Mouse (Mus musculus) liver, embryonic 16.5 days (tissue): ENCODE measurements at regions not wholly inside any gene's neighbourhood (a gene's known extent, or its start where the extent isn't known, plus 50 kb on each side); places are given as distances from the start of the nearest gene placed in this dataset.

Experiments
- ATAC-seq: fragments of 200-750 bp; cut with Nextera tagmentation; 2 replicates; pipeline ENCODE4 v1.8.0; 2017; ENCODE audit warnings: low read depth, mild to moderate bottlenecking, moderate number of reproducible peaks, moderate library complexity
- H3K27ac ChIP-seq: fragments of 300-500 bp; sonication (generic); 2 replicates; pipeline ENCODE4 v1.5.1; 2014; ENCODE audit warnings: mild to moderate bottlenecking, low read length
- H3K27me3 ChIP-seq: fragments of 300-500 bp; sonication (generic); 2 replicates; pipeline ENCODE4 v1.6.1; 2014; ENCODE audit warnings: low read depth, low read length, mixed read lengths; ENCODE audit not compliant: control insufficient read depth, insufficient read depth
- H3K36me3 ChIP-seq: fragments of 300-500 bp; sonication (generic); 2 replicates; pipeline ENCODE4 v1.6.1; 2014; ENCODE audit warnings: mild to moderate bottlenecking; ENCODE audit not compliant: control insufficient read depth, insufficient read depth
- H3K4me1 ChIP-seq: fragments of 300-500 bp; sonication (generic); 2 replicates; pipeline ENCODE4 v1.6.1; 2014; ENCODE audit warnings: low read depth, low read length, mixed read lengths; ENCODE audit not compliant: control insufficient read depth
- H3K4me2 ChIP-seq: fragments of 300-500 bp; sonication (generic); 2 replicates; pipeline ENCODE4 v1.6.1; 2014; ENCODE audit warnings: low read depth, low read length, mixed read lengths
- H3K4me3 ChIP-seq: fragments of 300-500 bp; sonication (generic); 2 replicates; pipeline ENCODE4 v1.5.1; 2014; ENCODE audit warnings: low read depth, mild to moderate bottlenecking, low read length
- H3K9ac ChIP-seq: fragments of 300-500 bp; sonication (generic); 2 replicates; pipeline ENCODE4 v1.6.1; 2014; ENCODE audit warnings: low read depth, low read length
- H3K9me3 ChIP-seq: fragments of 300-500 bp; sonication (generic); replicated peaks from 2 replicates; pipeline ENCODE4 v1.6.1; 2016; ENCODE audit warnings: low read length; ENCODE audit not compliant: control insufficient read depth
- WGBS: fragments of 180-500 bp; shearing (Covaris S2); extraction: QIAGEN DNeasy Blood & Tissue Kit; methylation state at CpG from one replicate; pipeline ENCODE4 v1.1.7; 2014; ENCODE audit not compliant: insufficient replicate concordance; 5-methylcytosine and 5-hydroxymethylcytosine counted together

DNA sequence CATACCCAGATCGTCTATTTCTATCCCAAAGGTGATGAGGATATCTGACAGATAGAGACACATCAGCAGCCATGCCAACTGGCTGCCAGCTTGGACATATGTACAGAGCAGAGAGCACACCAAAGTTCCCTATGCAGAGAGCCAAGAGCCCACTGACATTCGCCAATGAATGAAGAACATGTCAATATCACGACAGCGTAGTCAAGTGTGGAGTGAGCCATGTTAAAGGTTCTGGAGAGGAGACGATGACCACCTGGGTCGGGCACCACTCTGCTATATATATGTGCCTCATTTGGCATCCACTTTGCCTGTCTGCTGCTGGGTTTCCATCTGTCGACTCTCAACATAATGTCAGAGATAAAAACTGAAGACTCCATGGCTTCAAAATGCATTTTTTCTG lies 159.2 kb upstream of the Gbe1 start:
- Histone ChIP-seq H3K9me3 (no peaks in the 10 kb centered on the region), H3K4me2 (no peak overlapping the region), H3K4me3 (no peak overlapping the region), H3K27ac (no peak overlapping the region), H3K9ac (no peak overlapping the region), H3K4me1 (no peaks in the 10 kb centered on the region), H3K36me3 (no peaks in the 10 kb centered on the region), H3K27me3 (no peaks in the 10 kb centered on the region)
- no peak for ATAC-seq
- 62% methylated on average over 7 of the region's 7 CpGs for WGBS

GRCm38 (mm10) chr16:70160539-70160938 lies 153.2 kb upstream of the Gbe1 start:
- H3K36me3 ChIP-seq, result no peaks in the 10 kb centered on the region
- H3K4me3 ChIP-seq, result no peak overlapping the region
- H3K9ac ChIP-seq, result no peak overlapping the region
- H3K27ac ChIP-seq, result no peak overlapping the region
- ATAC-seq, result no peak
- no peak overlapping the region for H3K4me2 ChIP-seq
- H3K4me1 ChIP-seq, result no peaks in the 10 kb centered on the region
- no peaks in the 10 kb centered on the region for H3K9me3 ChIP-seq
- H3K27me3 ChIP-seq, result no peaks in the 10 kb centered on the region

DNA sequence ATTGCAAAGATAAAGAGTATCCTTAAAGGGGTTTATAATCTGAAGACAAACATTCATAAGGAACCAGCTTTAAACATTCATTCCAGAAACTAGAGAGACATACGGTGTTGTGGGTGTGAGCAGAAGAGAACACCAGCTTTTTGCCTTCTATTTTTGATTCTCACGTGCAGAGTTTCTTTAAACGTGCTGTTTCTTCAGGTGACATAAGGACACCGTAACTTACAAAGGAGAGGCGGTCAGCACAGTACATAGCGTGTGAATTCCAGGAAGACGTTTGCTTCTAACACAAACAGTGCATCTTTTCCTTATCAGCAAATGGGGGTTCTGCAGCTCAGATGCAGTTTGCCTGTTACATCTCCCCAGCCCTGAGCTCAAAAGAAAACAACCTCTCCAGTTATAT lies 138.6 kb upstream of the Gbe1 start:
- Histone ChIP-seq H3K4me1 (no peaks in the 10 kb centered on the region), H3K4me2 (no peak overlapping the region), H3K36me3 (no peaks in the 10 kb centered on the region), H3K27me3 (no peaks in the 10 kb centered on the region), H3K9me3 (no peaks in the 10 kb centered on the region), H3K9ac (no peak overlapping the region), H3K27ac (no peak overlapping the region), H3K4me3 (no peak overlapping the region)
- ATAC-seq, result no peak
- 38% methylated on average over 7 of the region's 7 CpGs for WGBS

DNA sequence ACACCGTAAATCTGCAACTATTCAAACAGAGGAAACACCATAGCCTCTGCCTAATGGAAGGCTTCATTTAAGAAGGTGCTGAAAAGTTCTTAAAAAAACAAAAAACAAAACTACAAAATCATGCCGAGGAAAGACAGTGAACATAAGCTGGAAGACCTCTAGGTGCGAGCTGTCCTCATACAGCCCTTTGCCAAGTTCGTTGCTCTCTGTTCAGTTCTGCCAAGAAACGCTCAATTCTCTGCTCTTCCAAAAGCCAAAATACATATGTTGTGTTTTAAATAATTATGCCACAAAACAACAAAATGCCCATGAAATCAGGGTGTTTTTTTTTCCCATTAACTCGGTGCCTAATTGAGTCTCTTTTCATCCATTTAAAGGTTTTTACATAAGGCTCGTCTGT lies 134.8 kb upstream of the Gbe1 start:
- Histone ChIP-seq H3K4me3 (no peak overlapping the region), H3K4me1 (no peaks in the 10 kb centered on the region), H3K27me3 (no peaks in the 10 kb centered on the region), H3K27ac (no peak overlapping the region), H3K36me3 (no peaks in the 10 kb centered on the region), H3K4me2 (no peak overlapping the region), H3K9me3 (no peaks in the 10 kb centered on the region), H3K9ac (no peak overlapping the region)
- ATAC-seq, result no peak
- WGBS, result 65% methylated on average over 7 of the region's 7 CpGs

- H3K4me2 ChIP-seq, result no peak overlapping the region
- no peaks in the 10 kb centered on the region for H3K4me1 ChIP-seq
- no peaks in the 10 kb centered on the region for H3K36me3 ChIP-seq
- WGBS, result 35% methylated on average over 1 of the region's 1 CpGs
- H3K27ac ChIP-seq, result no peak overlapping the region
- no peak for ATAC-seq
- no peaks in the 10 kb centered on the region for H3K9me3 ChIP-seq
- H3K27me3 ChIP-seq, result no peaks in the 10 kb centered on the region
- no peak overlapping the region for H3K9ac ChIP-seq
- H3K4me3 ChIP-seq, result no peak overlapping the region
Measured at GRCm38 (mm10) chr16:70213861-70214597, 99.7 kb upstream of the Gbe1 start.

GRCm38 (mm10) chr16:70214800-70215199 lies 98.9 kb upstream of the Gbe1 start:
- no peak for ATAC-seq
- 19% methylated on average over 4 of the region's 4 CpGs for WGBS
- Histone ChIP-seq H3K4me3 (no peak overlapping the region), H3K4me1 (no peaks in the 10 kb centered on the region), H3K9me3 (no peaks in the 10 kb centered on the region), H3K27ac (no peak overlapping the region), H3K4me2 (no peak overlapping the region), H3K9ac (no peak overlapping the region), H3K36me3 (no peaks in the 10 kb centered on the region), H3K27me3 (no peaks in the 10 kb centered on the region)

DNA sequence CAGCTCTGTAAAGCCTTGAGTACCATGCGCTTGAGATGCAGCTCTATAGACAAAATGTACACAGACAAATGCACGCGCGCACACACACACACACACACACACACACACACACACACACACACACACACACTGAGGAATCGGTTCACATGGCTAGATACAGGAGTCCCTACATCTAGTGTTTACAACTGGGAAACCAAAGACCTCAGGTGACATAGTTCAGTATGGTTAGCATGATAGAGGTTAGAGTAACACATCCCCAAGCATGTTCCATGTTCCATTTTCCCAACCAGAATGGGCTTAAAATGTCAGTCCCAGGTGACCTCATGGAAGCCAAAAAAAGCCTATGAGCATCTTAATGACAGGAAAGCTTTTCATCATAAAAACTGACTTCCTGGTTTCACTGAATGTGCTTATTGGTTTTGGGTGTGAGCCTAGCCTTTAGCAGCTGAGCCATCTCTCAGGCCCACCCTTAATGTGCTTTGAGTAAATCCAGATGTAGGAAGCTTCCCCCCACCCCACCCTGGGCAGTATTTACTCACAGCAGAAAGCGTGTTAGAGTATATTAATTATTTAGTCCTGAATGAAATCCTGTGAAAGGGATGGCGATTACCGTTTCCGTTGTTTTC lies 86.0 kb upstream of the Gbe1 start:
- Histone ChIP-seq H3K27ac (no peak overlapping the region), H3K4me1 (no peaks in the 10 kb centered on the region), H3K9me3 (no peaks in the 10 kb centered on the region), H3K9ac (no peak overlapping the region), H3K27me3 (no peaks in the 10 kb centered on the region), H3K4me3 (no peak overlapping the region), H3K36me3 (no peaks in the 10 kb centered on the region), H3K4me2 (no peak overlapping the region)
- ATAC-seq, result no peak
- WGBS, result 83% methylated on average over 9 of the region's 9 CpGs

DNA sequence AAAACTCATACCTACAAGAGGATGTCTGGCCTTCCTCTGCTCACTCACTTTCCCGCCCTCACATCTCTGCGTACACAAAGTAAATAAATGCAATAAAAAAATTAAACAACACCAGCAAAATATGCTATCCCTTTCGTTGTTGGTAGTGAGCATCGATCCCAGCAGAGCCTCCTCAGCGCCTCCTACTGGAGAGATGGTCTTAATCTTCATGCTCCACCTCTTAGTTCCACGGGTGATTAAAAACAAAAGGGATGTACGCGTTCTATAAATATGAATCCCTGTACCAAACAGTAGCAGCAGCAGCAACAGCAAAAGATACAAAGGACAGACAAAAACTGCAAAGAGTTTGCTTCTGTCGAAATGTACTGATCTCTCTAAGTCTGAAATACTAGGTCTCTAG lies 81.0 kb upstream of the Gbe1 start:
- H3K27ac ChIP-seq, result no peak overlapping the region
- no peaks in the 10 kb centered on the region for H3K9me3 ChIP-seq
- H3K27me3 ChIP-seq, result no peaks in the 10 kb centered on the region
- H3K36me3 ChIP-seq, result no peaks in the 10 kb centered on the region
- H3K4me2 ChIP-seq, result no peak overlapping the region
- no peaks in the 10 kb centered on the region for H3K4me1 ChIP-seq
- WGBS, result 72% methylated on average over 9 of the region's 9 CpGs
- no peak for ATAC-seq
- no peak overlapping the region for H3K9ac ChIP-seq
- no peak overlapping the region for H3K4me3 ChIP-seq

GRCm38 (mm10) chr16:70235189-70235588 lies 78.6 kb upstream of the Gbe1 start:
- no peaks in the 10 kb centered on the region for H3K9me3 ChIP-seq
- ATAC-seq, result no peak
- H3K4me2 ChIP-seq, result no peak overlapping the region
- WGBS, result 72% methylated on average over 4 of the region's 4 CpGs
- H3K9ac ChIP-seq, result no peak overlapping the region
- H3K27ac ChIP-seq, result no peak overlapping the region
- H3K27me3 ChIP-seq, result no peaks in the 10 kb centered on the region
- no peaks in the 10 kb centered on the region for H3K36me3 ChIP-seq
- H3K4me3 ChIP-seq, result no peak overlapping the region
- no peaks in the 10 kb centered on the region for H3K4me1 ChIP-seq
